Mouse (Mus musculus) neural tube, embryonic 15.5 days (tissue): ENCODE results near the gene Cdk18. TPM values are rescaled to one million over a fixed set of nuclear protein-coding genes. Genes with fewer than 3 reads are reported as not detected.
"Not testable (repeated sequence)": the region's sequence is repeated elsewhere in the genome, so short reads cannot be mapped to it uniquely, and the experiment has no call there.

ENCODE experiments used
- ATAC-seq: fragments of 200-750 bp; cut with Nextera tagmentation; 2 replicates; pipeline ENCODE4 v1.8.0; 2017; ENCODE audit warnings: mild to moderate bottlenecking, moderate TSS enrichment, moderate library complexity; ENCODE audit not compliant: low FRiP score
- H3K27ac ChIP-seq: fragments of 300-500 bp; sonication (generic); replicated peaks from 2 replicates; pipeline ENCODE4 v1.5.1; 2015; ENCODE audit warnings: mild to moderate bottlenecking, inconsistent platforms
- H3K27me3 ChIP-seq: fragments of 300-500 bp; sonication (generic); replicated peaks from 2 replicates; pipeline ENCODE4 v1.6.1; 2015; ENCODE audit warnings: inconsistent platforms
- H3K36me3 ChIP-seq: fragments of 300-500 bp; sonication (generic); 2 replicates; pipeline ENCODE4 v1.6.1; 2015; ENCODE audit warnings: inconsistent platforms
- H3K4me1 ChIP-seq: fragments of 300-500 bp; sonication (generic); 2 replicates; pipeline ENCODE4 v1.6.1; 2015; ENCODE audit warnings: inconsistent platforms
- H3K4me2 ChIP-seq: fragments of 300-500 bp; sonication (generic); 2 replicates; pipeline ENCODE4 v1.6.1; 2015; ENCODE audit warnings: inconsistent platforms, mild to moderate bottlenecking, moderate library complexity
- H3K4me3 ChIP-seq: fragments of 300-500 bp; sonication (generic); replicated peaks from 2 replicates; pipeline ENCODE4 v1.5.1; 2015; ENCODE audit warnings: mild to moderate bottlenecking, inconsistent platforms
- H3K9ac ChIP-seq: fragments of 300-500 bp; sonication (generic); replicated peaks from 2 replicates; pipeline ENCODE4 v1.6.1; 2015; ENCODE audit warnings: mild to moderate bottlenecking, inconsistent platforms
- H3K9me3 ChIP-seq: fragments of 300-500 bp; sonication (generic); replicated peaks from 2 replicates; pipeline ENCODE4 v1.6.1; 2016; ENCODE audit warnings: inconsistent platforms
- WGBS: fragments of 180-500 bp; shearing (Covaris S2); methylation state at CpG from one replicate; pipeline ENCODE4 v1.1.7; 2015; ENCODE audit warnings: mixed read lengths; 5-methylcytosine and 5-hydroxymethylcytosine counted together
- polyA plus RNA-seq: library from polyadenylated mRNA; unstranded; fragments of >200 nt; fragmentation: Nextera tagmentation; extraction: Ambion mirVana; gene quantifications from 2 replicates; pipeline ENCODE4 v1.2.1, GENCODE M21; 2015

Gene Cdk18
- 0.68 and 1.6 TPM in 2 replicates for polyA plus RNA-seq

DNA sequence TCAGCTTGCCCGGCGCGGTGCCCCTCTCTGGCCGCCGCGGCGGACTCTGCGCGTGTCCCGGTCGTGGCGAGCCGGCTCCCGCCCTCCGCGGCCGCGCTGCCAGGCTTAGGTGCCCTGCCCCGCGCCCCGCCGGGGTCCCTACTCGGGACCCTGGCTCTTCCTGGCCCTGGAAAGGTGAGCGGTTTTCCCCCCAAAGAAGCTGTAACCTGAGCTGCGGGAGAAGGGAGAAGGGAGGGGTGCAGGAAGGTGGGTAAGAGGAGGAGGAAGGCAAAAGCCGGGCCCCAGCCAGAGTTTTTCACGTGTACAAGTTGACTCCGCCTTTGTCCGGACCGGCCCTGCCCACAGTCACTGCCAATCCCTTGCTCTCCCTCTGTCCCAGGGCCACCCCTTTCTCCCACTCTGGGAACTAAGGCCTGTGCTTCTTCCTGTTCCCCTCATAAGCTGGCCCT, at the start of gene Cdk18:
Gene Cdk18, minus strand, starts transcription at position 269 of the 449 bp plus-strand sequence.
- H3K27ac ChIP-seq: no peak within 1 kb of the TSS
- peak within 1 kb of the TSS; percentile 97 for H3K4me2 ChIP-seq
- H3K9ac ChIP-seq: peak within 1 kb of the TSS; percentile 62
- H3K36me3 ChIP-seq: no peaks in the 10 kb centered on the region
- H3K4me1 ChIP-seq: peaks cover 26% of the 10 kb centered on the region
- no peaks in the 10 kb centered on the region for H3K9me3 ChIP-seq
- peak within 1 kb of the TSS; percentile 49 for H3K4me3 ChIP-seq
- no peak; the same call in 1 of the 2 replicates for ATAC-seq
- WGBS: under 1% methylated on average over 29 of the region's 30 CpGs
- H3K27me3 ChIP-seq: peaks cover 19% of the 10 kb centered on the region

- 31% methylated on average over 4 of the region's 4 CpGs for WGBS
- no peaks in the 10 kb centered on the region for H3K9me3 ChIP-seq
- peaks cover 52% of the 10 kb centered on the region for H3K4me1 ChIP-seq
- peak overlapping the region; percentile 79; the same call in 1 of the 2 replicates for H3K4me3 ChIP-seq
- H3K27ac ChIP-seq: peak overlapping the region; percentile 99
- no peaks in the 10 kb centered on the region for H3K36me3 ChIP-seq
- H3K4me2 ChIP-seq: peak overlapping the region; percentile 68
- H3K9ac ChIP-seq: peak overlapping the region; percentile 95; the same call in 1 of the 2 replicates
- peaks cover 3% of the 10 kb centered on the region; the same call in 1 of the 2 replicates for H3K27me3 ChIP-seq
- ATAC-seq: no peak
Measured at GRCm38 (mm10) chr1:132189231-132189630, 49.7 kb upstream of the Cdk18 start.

- Histone ChIP-seq H3K4me3 (no peak overlapping the region), H3K36me3 (no peaks in the 10 kb centered on the region), H3K9me3 (no peaks in the 10 kb centered on the region), H3K27ac (peak overlapping the region; percentile 99; the same call in 1 of the 2 replicates), H3K4me1 (peaks cover 45% of the 10 kb centered on the region), H3K27me3 (peaks cover 3% of the 10 kb centered on the region; the same call in 1 of the 2 replicates), H3K9ac (no peak overlapping the region), H3K4me2 (no peak overlapping the region)
- ATAC-seq: no peak
- WGBS: 60% methylated on average over 9 of the region's 9 CpGs
Measured at GRCm38 (mm10) chr1:132188442-132189066, 49.1 kb upstream of the Cdk18 start.

- Histone ChIP-seq H3K4me1 (peaks cover 24% of the 10 kb centered on the region), H3K27ac (no peak overlapping the region), H3K4me2 (no peak overlapping the region), H3K4me3 (no peak overlapping the region), H3K36me3 (no peaks in the 10 kb centered on the region), H3K9me3 (no peaks in the 10 kb centered on the region), H3K9ac (no peak overlapping the region), H3K27me3 (peaks cover 3% of the 10 kb centered on the region; the same call in 1 of the 2 replicates)
- no peak for ATAC-seq
- 77% methylated on average over 4 of the region's 4 CpGs for WGBS
Measured at GRCm38 (mm10) chr1:132186303-132186702, 46.8 kb upstream of the Cdk18 start.

- no peaks in the 10 kb centered on the region for H3K27me3 ChIP-seq
- no peak overlapping the region for H3K27ac ChIP-seq
- no peaks in the 10 kb centered on the region for H3K9me3 ChIP-seq
- no peak overlapping the region for H3K9ac ChIP-seq
- peaks cover 24% of the 10 kb centered on the region for H3K4me1 ChIP-seq
- no peak overlapping the region for H3K4me3 ChIP-seq
- H3K4me2 ChIP-seq: no peak overlapping the region
- WGBS: 22% methylated on average over 1 of the region's 2 CpGs
- H3K36me3 ChIP-seq: no peaks in the 10 kb centered on the region
- ATAC-seq: no peak
Measured at GRCm38 (mm10) chr1:132171619-132172018, 32.1 kb upstream of the Cdk18 start.

GRCm38 (mm10) chr1:132170698-132171097, 31.2 kb upstream of the Cdk18 start:
- WGBS: 43% methylated on average over 6 of the region's 6 CpGs
- H3K36me3 ChIP-seq: no peaks in the 10 kb centered on the region

GRCm38 (mm10) chr1:132168115-132168767, 28.8 kb upstream of the Cdk18 start:
- Histone ChIP-seq H3K27ac (peak overlapping the region; percentile 61), H3K27me3 (0 out of 2 replicates have a peak, but pooled peaks cover 3% of the 10 kb centered on the region), H3K36me3 (no peaks in the 10 kb centered on the region), H3K9ac (0 out of 2 replicates have a peak overlapping the region, but pooled peaks have one; percentile 20), H3K4me2 (peak overlapping the region; percentile 43), H3K9me3 (no peaks in the 10 kb centered on the region), H3K4me1 (peaks cover 36% of the 10 kb centered on the region), H3K4me3 (no peak overlapping the region)
- ATAC-seq: peak; percentile 58
- 7% methylated on average over 12 of the region's 12 CpGs for WGBS

More at GRCm38 (mm10) chr1:132170698-132171097, 31.2 kb upstream of the Cdk18 start:
- H3K27ac ChIP-seq: no peak overlapping the region
- no peak overlapping the region for H3K4me2 ChIP-seq
- no peaks in the 10 kb centered on the region for H3K27me3 ChIP-seq
- peaks cover 24% of the 10 kb centered on the region for H3K4me1 ChIP-seq
- no peak overlapping the region for H3K9ac ChIP-seq
- no peak for ATAC-seq
- H3K9me3 ChIP-seq: no peaks in the 10 kb centered on the region
- H3K4me3 ChIP-seq: no peak overlapping the region

GRCm38 (mm10) chr1:132165859-132166258, 26.4 kb upstream of the Cdk18 start:
- H3K36me3 ChIP-seq: no peaks in the 10 kb centered on the region
- H3K27ac ChIP-seq: no peak overlapping the region
- H3K4me3 ChIP-seq: no peak overlapping the region
- H3K27me3 ChIP-seq: 0 out of 2 replicates have a peak, but pooled peaks cover 3% of the 10 kb centered on the region
- no peaks in the 10 kb centered on the region for H3K9me3 ChIP-seq
- 71% methylated on average over 3 of the region's 3 CpGs for WGBS
- H3K9ac ChIP-seq: no peak overlapping the region
- H3K4me2 ChIP-seq: no peak overlapping the region
- peaks cover 32% of the 10 kb centered on the region for H3K4me1 ChIP-seq
- no peak for ATAC-seq

GRCm38 (mm10) chr1:132164780-132165518, 25.5 kb upstream of the Cdk18 start:
- ATAC-seq: peak; percentile 69
- 15% methylated on average over 13 of the region's 13 CpGs for WGBS
- Histone ChIP-seq H3K27me3 (0 out of 2 replicates have a peak, but pooled peaks cover 3% of the 10 kb centered on the region), H3K27ac (no peak overlapping the region), H3K9me3 (no peaks in the 10 kb centered on the region), H3K36me3 (no peaks in the 10 kb centered on the region), H3K9ac (no peak overlapping the region), H3K4me3 (no peak overlapping the region), H3K4me1 (peaks cover 33% of the 10 kb centered on the region), H3K4me2 (no peak overlapping the region)

- not testable (repeated sequence) for H3K4me2 ChIP-seq, H3K9me3 ChIP-seq, H3K27ac ChIP-seq, H3K4me3 ChIP-seq, H3K9ac ChIP-seq, H3K27me3 ChIP-seq, ATAC-seq, H3K36me3 ChIP-seq
- peaks cover 41% of the 10 kb centered on the region for H3K4me1 ChIP-seq
- WGBS: 64% methylated on average over 9 of the region's 9 CpGs
Measured at GRCm38 (mm10) chr1:132162618-132163017, 23.1 kb upstream of the Cdk18 start.

DNA sequence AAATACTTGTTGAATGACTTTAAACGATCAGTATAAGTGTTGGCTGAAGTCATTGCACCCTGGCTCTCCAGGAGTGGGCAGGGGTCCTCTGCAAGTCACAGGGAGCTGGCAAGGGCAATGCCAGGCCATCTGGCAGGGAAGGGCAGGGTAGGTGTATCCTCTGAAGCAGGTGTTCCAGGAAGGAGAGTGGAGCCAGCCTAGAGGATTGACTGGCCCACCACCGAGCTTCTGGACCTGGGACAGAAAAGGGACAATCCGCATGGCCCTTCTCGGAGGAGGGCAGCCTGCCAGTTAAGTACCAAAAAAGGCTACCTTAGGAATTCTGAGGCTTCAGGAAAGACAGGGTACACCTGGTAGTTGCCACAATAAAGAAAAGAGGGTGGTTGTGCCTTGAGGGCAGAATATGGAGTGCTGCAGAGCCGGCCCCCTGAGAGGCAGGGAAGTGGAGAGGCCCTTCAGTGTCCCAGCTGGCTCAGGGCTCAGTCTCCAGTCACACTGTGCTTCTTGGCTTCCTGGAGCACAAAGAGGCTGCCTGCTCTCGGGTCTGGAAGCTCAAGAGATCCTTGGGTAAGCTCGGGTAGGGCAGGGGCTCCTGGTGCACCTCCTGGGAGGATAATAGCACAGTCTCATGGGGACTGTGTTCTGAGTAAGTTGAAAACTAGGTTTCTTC, 21.9 kb upstream of the Cdk18 start:
- WGBS: 65% methylated on average over 7 of the region's 7 CpGs
- no peaks in the 10 kb centered on the region for H3K9me3 ChIP-seq
- no peak overlapping the region for H3K27ac ChIP-seq
- H3K36me3 ChIP-seq: no peaks in the 10 kb centered on the region
- H3K9ac ChIP-seq: no peak overlapping the region
- H3K27me3 ChIP-seq: peaks cover 9% of the 10 kb centered on the region
- no peak for ATAC-seq
- no peak overlapping the region for H3K4me3 ChIP-seq
- no peak overlapping the region for H3K4me2 ChIP-seq
- peaks cover 42% of the 10 kb centered on the region for H3K4me1 ChIP-seq
